Mouse (Mus musculus) thymus, postnatal 36 days (tissue): ENCODE measurements around the gene Cela3b.
"Not testable (repeated sequence)": the region's sequence is repeated elsewhere in the genome, so short reads cannot be mapped to it uniquely, and the experiment has no call there.

Experiments used
- DNase-seq, 2 experiments: peaks; one replicate each; pipeline ENCODE4 v3.0.0; 2022; ENCODE audit warnings: mixed read lengths in 2 of 2

Gene Cela3b

GRCm38 (mm10) chr4:137412185-137412709 is 18.1 kb downstream of the Cela3b start:
- DNase-seq: not testable (repeated sequence)

- DNase-seq: no peak
Observed at GRCm38 (mm10) chr4:137409691-137410090, 20.6 kb downstream of the Cela3b start, which contains the start of gene Cela3a. Cela3a (minus strand) TSS chr4:137409791.

- no peak for DNase-seq
Observed at GRCm38 (mm10) chr4:137405571-137405970, 24.8 kb downstream of the Cela3b start.

- DNase-seq: no peak
Observed at GRCm38 (mm10) chr4:137396641-137397525, 33.5 kb downstream of the Cela3b start.

GRCm38 (mm10) chr4:137393378-137394135 is 36.8 kb downstream of the Cela3b start:
- DNase-seq: no peak

GRCm38 (mm10) chr4:137392874-137393273 is 37.5 kb downstream of the Cela3b start:
- DNase-seq: no peak

- no peak for DNase-seq
Observed at GRCm38 (mm10) chr4:137391287-137391686, 39.1 kb downstream of the Cela3b start.

- no peak for DNase-seq
Observed at GRCm38 (mm10) chr4:137390196-137390595, 40.1 kb downstream of the Cela3b start.

GRCm38 (mm10) chr4:137388983-137389382 is 41.4 kb downstream of the Cela3b start:
- no peak for DNase-seq

GRCm38 (mm10) chr4:137388059-137388794 is 42.1 kb downstream of the Cela3b start:
- peak; percentile 79 to 80 for DNase-seq

GRCm38 (mm10) chr4:137387482-137388058 is 42.8 kb downstream of the Cela3b start:
- no peak for DNase-seq

GRCm38 (mm10) chr4:137380702-137381605 is 49.4 kb downstream of the Cela3b start:
- no peak for DNase-seq

GRCm38 (mm10) chr4:137379713-137380255 is 50.6 kb downstream of the Cela3b start:
- no peak for DNase-seq

- DNase-seq: no peak
Observed at GRCm38 (mm10) chr4:137379085-137379484, 51.3 kb downstream of the Cela3b start.

- no peak for DNase-seq
Observed at GRCm38 (mm10) chr4:137377526-137378304, 52.6 kb downstream of the Cela3b start.

GRCm38 (mm10) chr4:137376778-137377177 is 53.6 kb downstream of the Cela3b start:
- DNase-seq: no peak

GRCm38 (mm10) chr4:137375314-137376278 is 54.7 kb downstream of the Cela3b start:
- DNase-seq: no peak

GRCm38 (mm10) chr4:137373711-137374110 is 56.6 kb downstream of the Cela3b start:
- DNase-seq: no peak
